Mouse (Mus musculus) ovary, adult 18-20 months (tissue): ENCODE measurements around the gene Klk1b3.
"Not testable (repeated sequence)": the region's sequence is repeated elsewhere in the genome, so short reads cannot be mapped to it uniquely, and the experiment has no call there.

Source experiments
- DNase-seq: peaks from one replicate; pipeline ENCODE4 v3.0.0; 2022; ENCODE audit warnings: low spot score, mixed read lengths

Klk1b3 gene

GRCm38 (mm10) chr7:44197891-44198290 is at the start of gene Klk1b3:
Klk1b3 (plus strand) TSS chr7:44198191.
- DNase-seq, result no peak

GRCm38 (mm10) chr7:44179299-44180045 is 18.5 kb upstream of the Klk1b3 start:
- DNase-seq, result no peak

GRCm38 (mm10) chr7:44186516-44186915 is 11.5 kb upstream of the Klk1b3 start:
- not testable (repeated sequence) for DNase-seq

- not testable (repeated sequence) for DNase-seq
These were observed 10.1 kb upstream of the Klk1b3 start, which contains the start of gene Klk1b24 for GRCm38 (mm10) chr7:44187936-44188335. Klk1b24 (plus strand) TSS chr7:44188236.

DNA sequence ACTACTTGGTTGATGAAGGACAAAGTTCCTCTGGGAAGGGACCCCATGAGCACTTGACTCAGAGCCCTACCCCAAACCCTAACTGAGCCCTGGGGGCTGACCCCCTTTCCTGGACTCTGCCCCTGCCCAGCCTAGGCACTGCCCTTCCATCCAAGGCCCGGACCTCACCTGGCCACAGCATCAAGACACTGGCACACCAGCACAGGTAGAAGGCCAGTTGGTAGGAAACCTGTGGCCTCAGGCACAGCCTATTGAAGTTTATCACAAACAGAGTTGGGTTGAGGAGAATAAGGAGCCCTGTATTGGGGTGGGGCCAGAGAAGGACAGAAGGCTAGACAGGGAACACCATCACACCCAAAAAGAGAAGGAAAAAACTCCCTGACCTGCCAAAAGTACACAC is 4.5 kb upstream of the Klk1b3 start:
- not testable (repeated sequence) for DNase-seq

- not testable (repeated sequence) for DNase-seq
These were observed 9.1 kb downstream of the Klk1b3 start, which contains the start of gene Klk1b4 for GRCm38 (mm10) chr7:44207135-44207534. Klk1b4 (plus strand) TSS chr7:44207435.

DNA sequence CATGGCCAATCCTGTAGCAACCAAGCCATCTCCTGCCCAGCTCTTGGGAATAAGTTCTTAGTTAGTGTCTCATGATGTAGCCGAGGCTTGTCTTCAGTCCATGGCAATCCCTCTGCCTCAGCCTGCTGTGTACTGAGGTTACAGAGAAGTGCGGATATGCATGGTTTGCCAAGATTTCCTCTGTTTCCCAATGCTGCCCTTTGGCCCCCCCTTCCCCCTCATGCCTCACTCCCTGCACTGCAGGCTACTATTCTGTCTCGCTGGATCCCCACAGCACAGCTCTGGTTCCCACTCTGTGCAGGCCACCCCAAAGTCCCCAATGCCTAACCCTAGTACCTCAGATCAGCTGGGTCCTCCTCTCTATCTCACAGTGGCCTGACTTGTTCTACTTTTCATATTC is 10.3 kb downstream of the Klk1b3 start:
- no peak for DNase-seq

DNA sequence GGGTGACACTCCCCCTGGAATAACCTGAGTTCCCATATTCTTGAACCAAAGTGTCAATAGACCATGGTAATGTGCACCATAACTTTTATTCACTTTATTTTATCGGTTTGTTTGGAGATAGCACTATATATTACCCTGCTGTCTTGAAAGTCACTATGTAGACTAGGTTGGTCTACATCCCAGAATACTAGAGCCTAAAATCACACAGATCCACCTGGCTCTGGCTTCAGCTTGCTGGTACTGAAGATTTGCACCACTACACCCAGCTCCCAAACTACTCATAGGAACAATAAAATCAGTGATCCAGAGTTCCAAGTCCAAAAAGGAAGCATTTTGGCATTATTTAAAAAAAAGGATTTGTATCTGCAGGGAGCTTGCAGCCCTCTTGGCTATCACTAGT is 17.7 kb downstream of the Klk1b3 start, which contains the start of gene Klk1b5:
Klk1b5 (plus strand) TSS at position 301 of the 400 bp plus-strand sequence.
- no peak for DNase-seq

- DNase-seq, result not testable (repeated sequence)
These were observed 23.6 kb downstream of the Klk1b3 start for GRCm38 (mm10) chr7:44221601-44222000.

- DNase-seq, result not testable (repeated sequence)
These were observed 24.3 kb downstream of the Klk1b3 start for GRCm38 (mm10) chr7:44222335-44222734.

- DNase-seq, result no peak
These were observed 27.1 kb downstream of the Klk1b3 start, which contains the start of gene Klk1 for GRCm38 (mm10) chr7:44225076-44225475. Klk1 (plus strand) TSS chr7:44225360.

DNA sequence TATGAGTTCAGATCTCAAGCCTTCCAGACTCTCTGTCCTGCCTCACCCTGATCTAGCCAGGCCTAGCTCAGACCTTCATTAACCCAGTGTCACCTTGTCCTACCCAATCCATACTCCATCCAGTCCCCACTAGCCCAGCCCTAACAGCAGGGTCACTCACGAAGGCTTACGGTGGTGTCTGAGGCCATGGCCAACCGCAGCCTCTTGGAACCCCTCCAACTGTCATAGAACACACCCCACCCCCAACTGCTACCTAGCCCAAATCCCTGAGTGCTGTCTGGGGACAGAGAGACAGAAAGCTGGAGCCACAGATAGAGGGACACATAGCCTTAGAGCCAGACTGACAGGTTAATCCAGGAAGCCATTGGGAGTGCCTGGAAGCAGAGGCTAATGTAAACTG is 37.9 kb downstream of the Klk1b3 start, which contains the start of gene Gm36864:
Gm36864 (plus strand) TSS at position 269 of the 400 bp plus-strand sequence.
- DNase-seq, result no peak

- no peak for DNase-seq
These were observed 41.9 kb downstream of the Klk1b3 start for GRCm38 (mm10) chr7:44239913-44240312.

- no peak for DNase-seq
These were observed 42.7 kb downstream of the Klk1b3 start for GRCm38 (mm10) chr7:44240712-44241111.

DNA sequence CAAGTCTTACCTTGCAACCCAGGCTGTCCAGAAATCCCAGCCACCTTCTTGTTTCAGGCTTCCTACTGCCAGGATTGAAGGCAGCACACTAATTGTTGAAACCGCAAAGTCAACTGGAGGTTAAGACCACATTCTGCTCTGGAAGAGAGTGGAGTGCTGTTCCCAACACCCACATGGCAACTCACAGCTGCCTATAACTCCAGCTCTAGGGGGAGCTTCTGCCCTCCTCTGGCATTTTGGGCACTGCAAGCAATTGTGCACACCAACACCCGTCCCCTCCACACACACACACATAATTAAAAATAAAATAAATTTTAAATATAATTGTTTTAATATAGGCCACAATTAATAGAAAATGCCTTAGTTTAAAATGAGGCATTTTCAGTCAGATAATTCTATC is 43.2 kb downstream of the Klk1b3 start:
- no peak for DNase-seq

DNA sequence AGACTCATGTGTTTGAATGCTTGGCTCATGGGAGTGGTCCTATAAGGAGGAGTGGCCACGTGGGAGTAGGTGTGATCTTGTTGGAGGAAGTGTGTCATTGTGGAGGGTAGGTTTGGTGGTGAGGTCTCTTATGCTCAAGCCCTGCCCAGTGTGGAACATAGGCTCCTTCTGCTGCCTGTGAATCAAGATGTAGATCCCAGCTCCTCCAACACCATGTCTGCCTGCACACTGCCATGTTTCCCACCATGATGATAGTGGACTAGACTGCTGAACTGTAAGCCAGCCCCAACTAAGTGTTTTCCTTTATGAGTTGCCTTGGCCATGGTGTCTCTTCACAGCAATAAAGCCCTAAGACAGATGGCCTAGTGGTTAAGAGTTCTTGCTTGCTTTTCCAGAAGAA is 46.1 kb downstream of the Klk1b3 start:
- no peak for DNase-seq

DNA sequence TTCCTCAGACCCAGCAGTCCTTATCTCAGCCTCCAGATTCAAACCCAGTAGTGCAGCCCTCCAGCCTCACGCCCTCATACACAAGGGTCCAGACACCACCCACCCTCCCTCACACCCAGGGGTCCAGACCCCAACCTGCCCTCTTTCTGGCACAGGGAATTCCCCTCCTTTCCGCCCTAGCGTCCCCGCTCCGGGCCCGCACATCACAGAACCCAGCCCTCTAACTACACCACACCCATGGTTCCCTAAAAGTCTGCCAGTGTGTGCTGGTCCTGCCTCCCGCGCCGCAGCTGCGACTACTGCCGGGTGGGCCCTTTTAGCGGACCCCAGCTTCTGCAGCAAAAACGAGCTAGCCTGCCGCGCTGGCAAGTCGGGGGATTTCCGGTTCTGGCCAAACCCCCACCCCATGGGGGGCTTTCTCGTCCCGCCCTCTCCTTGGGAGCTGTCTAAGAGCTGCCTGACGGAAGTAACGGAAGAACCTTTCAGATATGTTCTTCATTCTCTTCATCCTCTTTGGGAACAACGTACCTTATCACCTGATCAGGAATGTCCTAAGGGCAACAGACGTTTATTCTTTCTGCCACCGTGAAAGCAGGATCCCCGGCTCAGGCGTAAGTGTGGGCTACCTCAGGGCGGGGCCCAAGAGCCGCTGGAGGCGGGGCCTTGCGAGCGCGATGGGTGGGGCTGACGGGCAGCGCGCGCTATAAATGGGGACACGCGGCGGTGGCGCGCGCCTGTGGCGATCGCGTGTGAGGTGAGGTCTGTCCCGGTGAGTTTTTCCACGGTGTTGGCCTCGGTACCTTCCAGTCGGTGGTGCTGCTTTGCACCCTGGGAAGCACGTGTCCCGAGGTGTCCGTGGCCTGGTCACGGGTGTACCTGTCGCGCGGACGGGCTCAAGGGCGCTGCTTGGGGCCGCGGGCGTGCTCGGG is 48.3 kb downstream of the Klk1b3 start, which contains the start of the genes 1700028J19Rik and 2410002F23Rik:
1700028J19Rik (minus strand) TSS at position 641 of the 929 bp plus-strand sequence.
2410002F23Rik (plus strand) TSS at position 668 of the 929 bp plus-strand sequence.
- DNase-seq, result peak; percentile 82

DNA sequence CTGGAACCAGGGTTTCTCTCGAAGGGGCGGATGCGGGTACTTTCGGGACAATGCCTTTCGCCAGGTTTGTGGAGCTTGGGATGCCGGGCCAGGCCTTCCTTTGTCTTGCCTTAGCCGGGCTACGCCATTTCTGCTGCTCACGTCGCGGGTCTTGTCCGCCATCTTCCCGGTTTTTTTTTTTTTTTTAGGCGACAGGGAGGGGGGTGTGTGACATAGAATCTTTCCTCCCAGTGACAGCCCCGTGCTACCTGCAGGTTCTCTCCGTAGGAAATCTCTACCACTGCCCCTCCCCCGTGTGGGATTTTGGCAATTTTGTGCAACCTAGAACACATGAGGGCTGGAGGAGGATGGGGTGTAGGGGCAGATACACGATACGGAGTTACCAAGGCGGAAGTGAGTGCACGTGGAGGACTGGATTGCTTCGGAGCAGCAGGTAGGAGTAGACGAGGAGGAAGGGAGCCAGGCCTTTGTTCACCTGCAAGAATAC is 49.0 kb downstream of the Klk1b3 start:
- no peak for DNase-seq

DNA sequence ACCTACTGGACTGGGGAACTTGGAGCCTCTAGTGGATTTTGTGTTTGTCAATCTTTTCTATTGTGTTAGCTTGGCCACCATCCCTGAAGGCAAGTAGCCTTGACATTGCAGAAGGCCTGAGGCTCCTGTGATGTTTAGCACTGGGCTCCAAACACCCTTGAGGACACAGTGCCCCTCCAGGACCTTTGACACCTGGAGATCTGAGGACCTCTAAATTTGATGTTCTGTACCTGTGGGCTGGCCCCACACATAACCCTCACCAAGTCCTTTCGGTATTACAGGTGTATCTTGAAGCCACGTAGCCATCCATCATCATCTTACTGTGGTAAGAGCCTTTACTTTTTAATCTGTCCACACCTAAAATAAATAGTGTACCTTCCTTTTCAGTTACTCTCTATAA is 50.0 kb downstream of the Klk1b3 start:
- no peak for DNase-seq

DNA sequence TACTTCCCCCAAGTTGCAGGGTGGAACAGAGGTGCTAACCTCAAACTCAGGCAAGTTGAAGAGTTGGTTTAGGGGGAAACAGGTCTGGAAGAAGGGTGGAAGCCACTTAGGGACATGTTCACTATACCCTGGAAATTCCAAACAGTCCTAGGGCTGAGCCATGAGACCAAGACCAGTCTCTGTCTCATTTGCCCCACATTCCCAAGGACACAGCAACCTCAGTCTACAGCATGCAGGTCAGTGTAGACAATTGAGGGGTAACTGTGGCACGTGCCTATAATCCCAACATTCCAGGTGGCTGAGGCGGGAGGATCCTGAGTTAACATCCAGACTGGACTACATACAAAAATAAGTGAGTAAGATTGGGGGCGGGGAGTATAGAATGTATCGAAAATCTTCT is 51.3 kb downstream of the Klk1b3 start:
- no peak for DNase-seq

GRCm38 (mm10) chr7:44250732-44251275 is 52.8 kb downstream of the Klk1b3 start:
- not testable (repeated sequence) for DNase-seq
